Mouse (Mus musculus): Measurements from ENCODE around the gene Gpx3. TPM values are rescaled to one million over a fixed set of nuclear protein-coding genes. Genes with fewer than 3 reads are reported as not detected.

Gene Gpx3
- polyA plus RNA-seq, 1 experiment from 2014 or later = 293 TPM

DNA sequence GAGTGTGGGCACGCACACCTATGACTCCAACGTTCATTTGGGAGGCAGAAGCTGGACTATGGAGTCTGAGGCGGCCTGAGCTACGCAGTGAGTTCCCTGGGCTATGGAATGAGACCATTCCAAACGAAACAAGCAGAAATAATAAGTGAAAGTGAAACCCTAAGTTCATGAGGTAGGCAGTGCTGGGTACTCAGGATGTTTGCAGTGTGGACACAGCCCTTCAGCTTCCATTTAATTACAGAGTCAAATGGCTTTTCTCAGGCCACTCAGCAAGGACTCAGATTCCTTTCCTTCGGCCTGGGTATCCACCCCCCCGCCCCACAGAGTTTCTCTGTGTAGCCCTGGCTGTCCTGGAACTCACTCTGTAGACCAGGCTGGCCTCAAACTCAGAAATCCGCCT is 27.5 kb downstream of the Gpx3 start:
- no peak for ATAC-seq (ENCODE audit: insufficient number of reproducible peaks, low FRiP score, low TSS enrichment, low read depth)
- H3K9me3 ChIP-seq (replicated peaks) = no peaks in the 10 kb centered on the region
- no peak overlapping the region for H3K27ac ChIP-seq (replicated peaks)
- H3K4me3 ChIP-seq (replicated peaks) = no peak overlapping the region
- peaks cover 88% of the 10 kb centered on the region for H3K36me3 ChIP-seq
- H3K9ac ChIP-seq = no peak overlapping the region
- 88% methylated on average over 8 of the region's 8 CpGs for WGBS
- H3K4me1 ChIP-seq = no peaks in the 10 kb centered on the region
- H3K4me2 ChIP-seq (replicated peaks) = no peak overlapping the region
- no peaks in the 10 kb centered on the region for H3K27me3 ChIP-seq

DNA sequence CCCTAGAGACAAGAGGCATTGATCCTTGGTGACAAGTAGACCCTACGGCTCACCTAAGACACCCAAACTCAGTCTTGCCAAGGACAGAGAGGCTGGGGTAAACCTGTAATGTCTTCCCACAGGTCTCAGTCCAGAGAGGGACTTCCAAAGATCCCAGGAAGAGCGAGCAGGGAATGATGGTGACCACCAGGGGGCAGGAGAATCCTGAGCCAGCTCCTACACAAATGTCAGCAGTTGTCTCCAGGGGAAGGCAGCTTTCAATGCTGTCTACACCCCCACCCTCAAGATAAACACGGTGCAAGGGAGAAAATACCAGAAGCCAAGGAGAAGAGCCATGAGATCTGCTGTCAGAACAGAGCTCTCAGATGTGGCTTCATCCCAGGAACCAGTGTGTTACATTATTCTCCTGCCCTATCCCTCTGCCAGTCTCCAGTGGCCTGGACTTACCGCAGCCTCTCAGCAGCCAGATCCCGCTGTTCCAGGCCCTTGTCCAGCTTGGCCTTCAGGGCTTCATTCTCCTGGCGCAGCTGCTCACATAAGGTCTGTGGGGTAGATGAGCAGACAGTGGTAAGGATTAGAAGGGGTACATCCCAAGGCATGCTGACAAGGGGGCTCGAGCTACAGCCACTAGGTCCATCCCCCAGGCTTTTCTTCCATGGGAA is 28.2 kb downstream of the Gpx3 start:
- Histone ChIP-seq H3K27me3 (no peaks in the 10 kb centered on the region), H3K9ac (no peak overlapping the region), H3K4me3 (replicated peaks) (no peak overlapping the region), H3K4me1 (no peaks in the 10 kb centered on the region), H3K4me2 (replicated peaks) (no peak overlapping the region), H3K9me3 (replicated peaks) (no peaks in the 10 kb centered on the region), H3K27ac (replicated peaks) (no peak overlapping the region), H3K36me3 (peaks cover 90% of the 10 kb centered on the region)
- ATAC-seq (ENCODE audit: insufficient number of reproducible peaks, low FRiP score, low TSS enrichment, low read depth) = no peak
- WGBS = 68% methylated on average over 7 of the region's 7 CpGs

DNA sequence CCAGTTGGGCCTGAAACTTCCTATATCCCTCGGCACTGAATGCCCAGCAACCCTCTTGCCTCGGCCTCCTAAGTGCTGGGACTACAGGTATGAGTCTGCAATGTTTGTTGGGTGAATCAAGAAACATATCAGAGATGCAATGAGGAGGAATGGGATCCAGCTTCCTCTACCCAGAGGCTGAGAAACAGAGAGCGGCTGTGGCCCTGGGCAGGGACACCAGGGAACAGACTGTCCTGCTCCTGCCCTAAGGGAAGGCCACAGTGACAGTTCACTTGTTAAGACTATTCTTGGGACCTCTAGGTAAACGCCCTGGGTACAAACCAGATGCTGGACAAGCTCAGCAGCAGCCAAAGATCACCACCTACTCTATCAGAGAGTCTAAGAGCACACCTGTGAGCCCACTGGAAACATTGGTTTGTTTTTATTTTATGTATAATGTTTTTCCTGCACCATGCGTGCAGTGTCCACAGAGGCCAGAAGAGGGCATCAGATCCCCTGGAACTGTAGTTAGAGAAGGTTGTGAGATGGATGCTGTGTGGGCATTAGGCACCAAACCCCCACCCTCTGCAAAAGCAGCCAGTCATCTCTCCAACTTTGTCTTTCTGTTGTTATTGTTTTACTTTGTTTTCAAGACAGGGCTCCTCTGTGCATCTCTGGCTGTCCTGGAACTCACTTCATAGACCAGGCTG is 29.3 kb downstream of the Gpx3 start:
- Histone ChIP-seq H3K9ac (no peak overlapping the region), H3K36me3 (peaks cover 88% of the 10 kb centered on the region), H3K27ac (replicated peaks) (no peak overlapping the region), H3K9me3 (replicated peaks) (no peaks in the 10 kb centered on the region), H3K4me3 (replicated peaks) (no peak overlapping the region), H3K4me2 (replicated peaks) (no peak overlapping the region), H3K27me3 (no peaks in the 10 kb centered on the region), H3K4me1 (peaks cover 7% of the 10 kb centered on the region; the same call in 1 of the 2 replicates)
- 63% methylated on average over 5 of the region's 5 CpGs for WGBS
- ATAC-seq (ENCODE audit: insufficient number of reproducible peaks, low FRiP score, low TSS enrichment, low read depth) = no peak

DNA sequence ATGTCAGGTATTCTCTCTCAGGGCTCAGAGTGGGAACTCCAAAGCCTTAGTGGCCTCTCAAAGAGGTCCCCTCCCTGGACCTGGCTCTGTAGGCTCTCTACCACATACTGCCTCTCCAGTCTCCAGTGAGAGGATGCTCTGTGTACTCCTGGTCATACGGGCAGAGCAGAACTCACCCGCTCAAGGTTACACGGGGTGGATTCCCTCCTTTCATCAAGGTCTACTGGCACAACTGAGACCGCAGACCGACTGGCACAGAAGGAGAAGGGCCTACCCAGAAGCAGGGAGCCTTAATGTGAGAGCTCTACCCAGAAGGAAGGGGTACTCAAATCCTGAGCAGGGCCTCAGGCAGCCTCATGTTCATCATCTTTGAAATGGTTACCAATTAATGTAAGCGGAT is 30.3 kb downstream of the Gpx3 start:
- no peak overlapping the region for H3K4me2 ChIP-seq (replicated peaks)
- peaks cover 79% of the 10 kb centered on the region for H3K36me3 ChIP-seq
- H3K4me1 ChIP-seq = peaks cover 7% of the 10 kb centered on the region; the same call in 1 of the 2 replicates
- WGBS = 95% methylated on average over 6 of the region's 6 CpGs
- no peak overlapping the region for H3K27ac ChIP-seq (replicated peaks)
- ATAC-seq (ENCODE audit: insufficient number of reproducible peaks, low FRiP score, low TSS enrichment, low read depth) = no peak
- H3K9me3 ChIP-seq (replicated peaks) = no peaks in the 10 kb centered on the region
- no peaks in the 10 kb centered on the region for H3K27me3 ChIP-seq
- no peak overlapping the region for H3K4me3 ChIP-seq (replicated peaks)
- no peak overlapping the region for H3K9ac ChIP-seq

DNA sequence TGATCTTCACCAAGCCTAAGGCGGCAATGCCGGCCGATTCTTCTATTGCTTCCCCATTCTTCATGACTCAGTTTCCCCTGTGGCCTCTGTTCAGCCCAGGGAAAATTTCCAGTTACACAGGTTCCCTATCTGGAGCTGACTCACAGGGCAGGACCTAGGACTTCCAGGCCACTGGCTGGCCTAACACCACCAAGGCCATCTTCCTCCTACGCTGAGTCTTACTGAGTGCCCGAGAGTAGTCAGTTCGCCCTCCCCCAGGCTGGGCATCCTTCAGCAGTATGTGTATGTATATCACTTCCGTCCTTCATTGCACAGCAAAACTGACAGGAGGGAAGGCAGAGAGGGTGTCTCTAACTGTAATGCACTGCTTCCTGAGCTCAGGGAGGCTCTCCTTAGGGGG is 31.9 kb downstream of the Gpx3 start:
- H3K36me3 ChIP-seq = peaks cover 72% of the 10 kb centered on the region
- H3K9me3 ChIP-seq (replicated peaks) = no peaks in the 10 kb centered on the region

DNA sequence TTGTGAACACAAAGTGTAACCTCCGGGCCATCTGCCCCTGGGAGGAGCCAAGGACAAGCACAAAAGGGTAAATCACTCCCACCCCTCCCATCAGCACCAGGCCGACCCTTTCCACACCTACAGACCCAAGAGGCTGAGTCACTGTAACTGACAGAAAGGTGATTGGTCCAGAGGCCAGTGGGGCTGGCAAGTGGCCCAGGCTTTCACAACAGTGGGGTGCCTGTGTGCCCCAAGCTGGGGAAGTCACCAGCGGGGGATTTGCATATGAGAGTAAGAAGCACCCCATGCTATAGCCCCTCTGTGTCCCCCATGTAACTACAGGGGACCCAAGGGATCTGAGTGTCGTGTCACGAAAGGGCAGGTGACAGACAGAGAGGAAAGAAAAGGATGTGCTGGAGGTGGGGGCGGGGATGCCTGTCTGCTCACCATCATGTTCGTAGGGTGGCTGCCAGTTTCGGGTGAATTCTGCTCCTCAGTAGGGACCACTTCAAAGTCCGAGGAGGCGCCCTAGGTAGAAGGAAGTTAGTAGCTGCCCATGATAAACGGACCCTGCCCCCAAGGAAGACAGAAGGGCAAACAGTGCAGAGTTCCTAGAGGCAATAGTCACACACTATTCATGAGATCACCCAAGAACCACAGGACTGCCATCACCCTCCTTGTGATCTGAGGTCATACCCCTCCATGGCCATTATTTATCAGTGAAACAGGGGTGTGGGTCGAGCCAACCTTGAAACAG is 34.0 kb downstream of the Gpx3 start:
- WGBS = 52% methylated on average over 12 of the region's 12 CpGs
- Histone ChIP-seq H3K27ac (replicated peaks) (no peak overlapping the region), H3K4me2 (replicated peaks) (no peak overlapping the region)

More for the DNA sequence above, 31.9 kb downstream of the Gpx3 start:
- H3K9ac ChIP-seq = no peak overlapping the region
- no peak overlapping the region for H3K27ac ChIP-seq (replicated peaks)
- H3K4me3 ChIP-seq (replicated peaks) = no peak overlapping the region
- 92% methylated on average over 7 of the region's 7 CpGs for WGBS
- no peak overlapping the region for H3K4me2 ChIP-seq (replicated peaks)
- ATAC-seq (ENCODE audit: insufficient number of reproducible peaks, low FRiP score, low TSS enrichment, low read depth) = no peak
- peaks cover 7% of the 10 kb centered on the region; the same call in 1 of the 2 replicates for H3K4me1 ChIP-seq
- H3K27me3 ChIP-seq = no peaks in the 10 kb centered on the region

DNA sequence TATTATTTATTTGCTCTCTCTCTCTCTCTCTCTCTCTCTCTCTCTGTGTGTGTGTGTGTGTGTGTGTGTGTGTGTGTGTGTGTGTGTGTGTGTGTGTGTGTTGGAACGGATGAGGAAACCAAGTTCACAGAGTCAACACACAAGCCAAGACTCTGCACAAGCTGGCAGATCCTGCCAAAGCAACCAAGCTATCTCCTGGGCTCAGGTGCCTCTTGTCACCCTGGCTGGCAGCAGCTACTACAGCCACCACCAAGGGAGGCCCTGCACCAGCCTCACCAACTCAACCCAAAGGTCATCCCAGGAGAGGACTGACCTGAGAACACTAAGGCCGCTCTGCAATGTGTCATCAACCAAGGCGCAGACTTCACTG is 34.5 kb downstream of the Gpx3 start:
- no peak for ATAC-seq (ENCODE audit: insufficient number of reproducible peaks, low FRiP score, low TSS enrichment, low read depth)
- H3K27ac ChIP-seq (replicated peaks) = no peak overlapping the region
- H3K27me3 ChIP-seq = no peaks in the 10 kb centered on the region
- no peak overlapping the region for H3K4me2 ChIP-seq (replicated peaks)
- H3K4me1 ChIP-seq = peaks cover 7% of the 10 kb centered on the region; the same call in 1 of the 2 replicates
- 84% methylated on average over 3 of the region's 3 CpGs for WGBS
- no peaks in the 10 kb centered on the region for H3K9me3 ChIP-seq (replicated peaks)
- H3K4me3 ChIP-seq (replicated peaks) = no peak overlapping the region
- no peak overlapping the region for H3K9ac ChIP-seq
- H3K36me3 ChIP-seq = peaks cover 50% of the 10 kb centered on the region

More for the DNA sequence above, 34.0 kb downstream of the Gpx3 start:
- H3K4me1 ChIP-seq = peaks cover 7% of the 10 kb centered on the region; the same call in 1 of the 2 replicates
- H3K9me3 ChIP-seq (replicated peaks) = no peaks in the 10 kb centered on the region
- no peak overlapping the region for H3K4me3 ChIP-seq (replicated peaks)
- H3K27me3 ChIP-seq = no peaks in the 10 kb centered on the region
- no peak overlapping the region for H3K9ac ChIP-seq
- H3K36me3 ChIP-seq = peaks cover 55% of the 10 kb centered on the region
- no peak; the same call in 1 of the 2 replicates for ATAC-seq (ENCODE audit: insufficient number of reproducible peaks, low FRiP score, low TSS enrichment, low read depth)

DNA sequence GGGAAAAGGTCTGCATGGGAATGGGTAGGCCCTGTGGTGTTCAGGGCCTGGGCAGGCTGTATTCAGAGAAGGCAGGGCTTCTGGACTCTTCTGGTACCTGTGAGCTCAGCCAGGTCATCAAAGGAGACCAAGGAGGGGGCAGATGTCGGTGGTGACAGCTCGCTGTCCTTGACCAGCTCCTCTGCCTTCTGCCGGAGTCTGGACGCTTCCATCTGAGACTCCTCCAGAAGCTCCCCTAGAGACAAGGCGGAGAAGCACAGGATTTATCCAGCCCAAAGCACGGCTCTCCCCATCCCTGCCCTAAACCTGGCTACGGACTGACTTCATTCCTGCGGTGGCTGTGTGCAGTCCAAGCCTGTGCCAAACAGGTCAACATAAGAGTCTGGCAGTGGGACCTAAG is 37.2 kb downstream of the Gpx3 start:
- Histone ChIP-seq H3K9ac (no peak overlapping the region), H3K27ac (replicated peaks) (no peak overlapping the region), H3K9me3 (replicated peaks) (no peaks in the 10 kb centered on the region), H3K4me2 (replicated peaks) (no peak overlapping the region), H3K36me3 (peaks cover 25% of the 10 kb centered on the region), H3K27me3 (no peaks in the 10 kb centered on the region), H3K4me3 (replicated peaks) (no peak overlapping the region), H3K4me1 (peaks cover 7% of the 10 kb centered on the region; the same call in 1 of the 2 replicates)
- no peak for ATAC-seq (ENCODE audit: insufficient number of reproducible peaks, low FRiP score, low TSS enrichment, low read depth)
- WGBS = 87% methylated on average over 8 of the region's 8 CpGs

DNA sequence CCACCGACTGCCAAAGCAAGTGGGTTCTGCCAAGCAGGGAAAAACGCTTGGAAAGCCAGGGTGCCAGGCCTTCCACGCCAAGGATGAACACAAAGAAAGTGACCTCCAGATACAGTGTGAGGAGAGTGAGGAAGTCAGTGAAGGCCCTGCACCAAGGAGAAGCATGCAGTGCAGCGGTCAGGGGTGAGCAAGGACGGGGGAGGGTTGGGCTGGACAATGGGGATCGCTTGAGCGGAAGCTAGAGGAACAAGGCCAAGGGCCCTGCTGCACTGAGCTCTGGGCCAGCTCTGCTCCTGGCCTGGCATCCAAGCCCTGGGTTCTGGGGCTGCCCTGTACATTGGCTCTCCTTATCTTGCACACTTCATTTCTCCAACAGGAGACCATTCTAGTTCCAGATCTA is 37.8 kb downstream of the Gpx3 start:
- Histone ChIP-seq H3K36me3 (peaks cover 24% of the 10 kb centered on the region), H3K4me1 (peaks cover 7% of the 10 kb centered on the region; the same call in 1 of the 2 replicates), H3K27ac (replicated peaks) (no peak overlapping the region), H3K4me3 (replicated peaks) (no peak overlapping the region), H3K27me3 (no peaks in the 10 kb centered on the region), H3K4me2 (replicated peaks) (no peak overlapping the region), H3K9me3 (replicated peaks) (no peaks in the 10 kb centered on the region), H3K9ac (no peak overlapping the region)
- 85% methylated on average over 7 of the region's 7 CpGs for WGBS
- no peak for ATAC-seq (ENCODE audit: insufficient number of reproducible peaks, low FRiP score, low TSS enrichment, low read depth)

DNA sequence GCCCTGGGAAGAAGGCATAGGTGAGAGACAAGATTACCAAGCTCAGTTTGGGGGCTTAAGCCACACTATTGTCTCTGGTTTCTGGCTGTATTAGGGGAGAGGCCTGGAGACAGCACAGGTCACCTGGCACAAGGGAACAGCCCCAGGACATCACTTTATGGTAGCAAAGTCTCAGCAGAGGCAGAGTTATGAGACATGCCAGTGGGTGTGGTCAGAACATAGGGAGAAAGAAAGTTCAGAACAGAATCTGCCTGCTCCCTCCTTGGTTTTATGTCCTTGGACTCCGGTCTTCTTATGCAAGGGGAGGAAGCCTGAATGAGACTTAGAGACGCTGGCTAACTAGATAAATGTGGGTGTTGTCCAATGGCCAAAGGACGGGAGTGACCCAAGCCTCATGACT is 42.4 kb downstream of the Gpx3 start:
- H3K27me3 ChIP-seq = no peaks in the 10 kb centered on the region
- no peak overlapping the region for H3K4me3 ChIP-seq (replicated peaks)
- H3K9ac ChIP-seq = no peak overlapping the region
- 81% methylated on average over 3 of the region's 3 CpGs for WGBS
- H3K9me3 ChIP-seq (replicated peaks) = no peaks in the 10 kb centered on the region
- no peak overlapping the region for H3K27ac ChIP-seq (replicated peaks)
- no peaks in the 10 kb centered on the region for H3K36me3 ChIP-seq
- no peak for ATAC-seq (ENCODE audit: insufficient number of reproducible peaks, low FRiP score, low TSS enrichment, low read depth)
- no peaks in the 10 kb centered on the region for H3K4me1 ChIP-seq
- H3K4me2 ChIP-seq (replicated peaks) = no peak overlapping the region

DNA sequence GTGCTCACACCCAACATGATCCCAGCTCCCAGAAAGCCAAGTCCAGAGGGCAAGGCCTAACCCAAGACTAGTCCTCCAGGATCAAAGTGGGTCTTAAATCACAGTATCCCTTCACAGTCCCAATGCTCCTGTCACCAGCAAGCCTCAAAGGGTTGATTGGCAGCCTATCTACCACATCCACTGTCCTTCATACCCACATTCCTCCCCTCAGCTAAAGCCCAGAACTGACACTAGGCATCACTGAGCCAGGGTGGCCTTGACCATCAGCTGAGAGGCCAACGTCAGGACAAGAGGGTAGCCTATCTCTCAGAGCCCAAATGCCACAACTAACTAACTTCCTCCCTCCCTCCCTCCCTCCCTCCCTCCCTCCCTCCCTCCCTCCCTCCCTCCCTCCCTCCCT is 47.5 kb downstream of the Gpx3 start:
- H3K9me3 ChIP-seq (replicated peaks) = no peaks in the 10 kb centered on the region
- H3K4me1 ChIP-seq = peaks cover 7% of the 10 kb centered on the region
- no peak overlapping the region for H3K27ac ChIP-seq (replicated peaks)
- H3K27me3 ChIP-seq = no peaks in the 10 kb centered on the region
- no peaks in the 10 kb centered on the region for H3K36me3 ChIP-seq
- WGBS = 91% methylated on average over 1 of the region's 1 CpGs
- H3K9ac ChIP-seq = no peak overlapping the region
- no peak for ATAC-seq (ENCODE audit: insufficient number of reproducible peaks, low FRiP score, low TSS enrichment, low read depth)
- no peak overlapping the region for H3K4me2 ChIP-seq (replicated peaks)
- H3K4me3 ChIP-seq (replicated peaks) = no peak overlapping the region

Measured in embryonic facial prominence, embryonic 15.5 days (tissue).